Mouse (Mus musculus) gastrocnemius, adult 2 months (tissue): ENCODE results near the gene Mrpl16. TPM values are rescaled to one million over a fixed set of nuclear protein-coding genes. Genes with fewer than 3 reads are reported as not detected.
A peak's percentile ranks its signal among the peaks of the same experiment; 100 is the strongest.

Source experiments
- DNase-seq: peaks from one replicate; pipeline ENCODE4 v3.0.0; 2022
- H3K27ac ChIP-seq: fragments of 200-600 bp; 2 replicates; pipeline ENCODE4 v1.8.1; 2022; ENCODE audit warnings: mild to moderate bottlenecking
- H3K4me3 ChIP-seq: fragments of 200-600 bp; 2 replicates; pipeline ENCODE4 v1.8.1; 2022; ENCODE audit warnings: mild to moderate bottlenecking, moderate library complexity
- CTCF ChIP-seq: fragments of 200-600 bp; IDR thresholded peaks from 2 replicates; pipeline ENCODE4 v1.8.1; 2022; ENCODE audit warnings: antibody characterized with exemption, mild to moderate bottlenecking, moderate library complexity
- intact Hi-C: fragments of 180-260 bp; cut with DNase I; formaldehyde crosslinking; loops from one replicate; pipeline ENCODE4 v1.15.1; 2025
- total RNA-seq, 2 experiments: library from RNA; stranded (reverse); gene quantifications; 2 replicates each; pipeline ENCODE4 v1.2.3; 2021

The Mrpl16 gene
- total RNA-seq, 2 experiments from 2014 or later, result 51.6 to 69.4 TPM

DNA sequence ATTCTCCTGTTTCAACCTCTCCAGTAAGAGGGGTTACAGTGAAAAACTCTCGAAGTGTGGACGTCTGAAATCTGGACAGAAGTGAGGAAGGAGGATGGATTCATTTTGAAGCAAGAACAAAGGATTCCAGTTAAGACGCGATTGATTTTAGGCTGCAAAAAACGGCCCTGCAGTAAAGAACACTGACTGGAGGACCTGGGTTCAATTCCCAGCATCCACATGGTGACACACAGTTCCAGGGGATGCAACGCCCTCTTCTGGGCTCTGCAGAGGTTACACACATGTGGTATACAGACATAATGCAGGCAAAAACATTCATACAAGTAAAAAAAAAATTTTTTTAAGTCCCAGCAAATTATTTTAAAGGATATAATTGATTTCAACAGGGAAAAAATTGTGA lies 50.0 kb downstream of the Mrpl16 start:
- peak overlapping the region; percentile 92 for H3K4me3 ChIP-seq
- no peak for TF ChIP-seq CTCF
- intact Hi-C loops, result loop anchor here (1.0 kb wide), 1 partner anchor 43 kb away; no protein-coding TSS in a partner anchor
- no peak for DNase-seq
- H3K27ac ChIP-seq, result no peak overlapping the region

DNA sequence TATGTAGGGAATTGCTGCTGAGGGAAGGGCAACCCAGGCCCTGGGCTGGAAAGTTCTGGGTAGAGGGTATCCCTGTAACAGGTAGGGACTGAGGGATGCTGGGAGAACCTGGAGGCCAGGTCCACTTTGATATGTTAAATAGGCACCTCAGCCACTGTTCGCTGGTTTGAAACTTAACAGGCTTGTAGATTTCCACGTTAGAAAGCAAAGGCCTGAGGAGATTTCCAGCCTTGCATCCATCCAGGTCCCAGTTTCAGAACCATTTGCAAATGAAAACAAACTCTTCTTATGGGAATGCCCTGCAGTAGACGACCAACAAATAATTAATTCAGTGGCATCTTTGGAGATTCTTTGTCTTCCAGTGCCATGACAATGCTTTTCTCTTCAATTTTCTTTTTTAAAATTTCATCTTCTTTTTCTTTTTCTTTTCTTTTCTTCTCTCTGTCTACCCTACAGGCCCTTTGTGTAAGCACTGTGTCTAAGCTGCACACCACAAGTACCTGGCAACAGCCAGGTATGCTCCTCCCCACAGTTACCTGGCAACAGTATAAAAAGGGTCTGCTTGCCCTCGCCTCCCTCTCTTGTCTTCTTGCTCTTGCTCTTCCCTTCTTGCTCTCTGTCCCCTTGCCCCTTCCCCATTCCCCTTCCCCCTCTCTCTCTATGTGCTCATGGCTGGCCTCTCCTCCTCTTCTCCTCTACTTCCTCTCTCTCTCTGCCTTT lies 53.3 kb downstream of the Mrpl16 start:
- no peak for TF ChIP-seq CTCF
- H3K27ac ChIP-seq, result no peak overlapping the region
- intact Hi-C loops, result no loop called here
- no peak for DNase-seq
- no peak overlapping the region for H3K4me3 ChIP-seq

Other genes with a start within 250 kb of the Mrpl16 start
- gene Ms4a4d, start 233.6 kb upstream of the Mrpl16 start, total RNA-seq, result 1 to 10 TPM; 4.0 TPM
- gene Ms4a6d, start 165.5 kb upstream of the Mrpl16 start, total RNA-seq, result 1 to 10 TPM in 1 of 2 experiments, under 1 TPM in 1; 0.89 to 1.6 TPM
- under 1 TPM in 1 of 2 experiments, not detected in 1; 0.31 TPM for gene Ms4a2, start 146.7 kb upstream of the Mrpl16 start, total RNA-seq
- not detected for gene Ms4a3, start 129.5 kb upstream of the Mrpl16 start, total RNA-seq
- gene Oosp2, start 109.8 kb upstream of the Mrpl16 start, total RNA-seq, result not detected
- not detected for gene Oosp1, start 79.2 kb upstream of the Mrpl16 start, total RNA-seq
- not detected for gene Oosp3, start 73.3 kb upstream of the Mrpl16 start, total RNA-seq
- gene Gif, start 22.8 kb upstream of the Mrpl16 start, total RNA-seq, result not detected
- 1 to 10 TPM; 1.7 to 2.6 TPM for gene Stx3, start 49.0 kb downstream of the Mrpl16 start, total RNA-seq
- not detected for gene Olfr1417, start 68.8 kb downstream of the Mrpl16 start, total RNA-seq
- gene Olfr1418, start 90.7 kb downstream of the Mrpl16 start, total RNA-seq, result not detected
- gene Olfr1419, start 104.7 kb downstream of the Mrpl16 start, total RNA-seq, result not detected
- not detected for gene Olfr1420, start 116.2 kb downstream of the Mrpl16 start, total RNA-seq
- 10 to 100 TPM; 24.3 to 29.3 TPM for gene Patl1, start 142.0 kb downstream of the Mrpl16 start, total RNA-seq
- 10 to 100 TPM; 54.3 to 62.9 TPM for gene Osbp, start 195.6 kb downstream of the Mrpl16 start, total RNA-seq